Mouse (Mus musculus): Measurements from ENCODE around the gene Nampt.

- no peak for TF ChIP-seq POU5F1 (IDR thresholded peaks at IDR 0.05; ENCODE audit: borderline replicate concordance, low read length)
- TF ChIP-seq CTCF (conservative IDR thresholded peaks at IDR 0.05; ENCODE audit: low read length), result no peak
- no peak for TF ChIP-seq NANOG (IDR thresholded peaks at IDR 0.05; ENCODE audit: borderline replicate concordance, low read length)
Measured at GRCm38 (mm10) chr12:32832076-32832475, 12.7 kb downstream of the Nampt start.
